Mouse (Mus musculus) embryonic fibroblast, embryonic 13.5 days (primary cell): Measurements from ENCODE around the gene Tbx21.

Experiments used
- CTCF ChIP-seq: IDR thresholded peaks from 2 replicates; pipeline ENCODE4 v1.5.1; 2011; ENCODE audit warnings: mild to moderate bottlenecking, control low read depth, low read length, moderate library complexity, borderline replicate concordance; ENCODE audit not compliant: insufficient read depth
- POLR2A ChIP-seq: IDR thresholded peaks from 2 replicates; pipeline ENCODE4 v1.6.1; 2011; ENCODE audit warnings: low read depth, mild to moderate bottlenecking, control low read depth, low read length, moderate library complexity

DNA sequence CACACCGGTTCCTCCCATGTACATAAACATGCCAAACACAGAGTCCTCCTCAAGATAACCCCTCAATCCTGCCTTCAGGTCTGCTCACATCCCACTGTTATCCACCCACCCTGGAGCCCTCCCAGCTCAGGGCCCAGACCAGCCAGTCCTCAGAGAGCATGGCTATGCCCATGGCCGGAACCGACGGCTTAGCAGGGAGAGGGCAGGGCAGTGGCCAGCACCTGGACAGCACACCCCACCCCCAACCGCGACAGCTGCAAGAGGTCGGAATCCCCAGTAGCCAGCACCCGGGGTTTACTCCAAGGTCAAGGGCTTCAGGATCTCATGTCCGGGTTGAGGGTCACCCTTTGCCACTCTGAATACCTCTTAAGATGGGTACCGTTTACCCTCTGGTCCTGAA lies 5.1 kb upstream of the Tbx21 start:
- TF ChIP-seq POLR2A (no peak), CTCF (no peak)
